Mouse (Mus musculus) megakaryocyte, embryonic 14.5 days (primary cell): Measurements from ENCODE around the gene Cela1. TPM values are rescaled to one million over a fixed set of nuclear protein-coding genes. Genes with fewer than 3 reads are reported as not detected.
A peak's percentile ranks its signal among the peaks of the same experiment; 100 is the strongest.

Experiments used
- H3K27me3 ChIP-seq: replicated peaks from 2 replicates; pipeline ENCODE3; 2012; ENCODE audit warnings: inconsistent platforms
- H3K36me3 ChIP-seq: replicated peaks from 2 replicates; pipeline ENCODE3; 2012; ENCODE audit warnings: low read length, inconsistent platforms, mixed read lengths
- H3K4me1 ChIP-seq: 2 replicates; pipeline ENCODE4 v1.6.1; 2012; ENCODE audit warnings: inconsistent platforms
- H3K4me3 ChIP-seq: replicated peaks from 2 replicates; pipeline ENCODE3; 2012; ENCODE audit warnings: moderate library complexity, mild to moderate bottlenecking, inconsistent platforms
- H3K9me3 ChIP-seq: 2 replicates; pipeline ENCODE4 v1.6.1; 2012; ENCODE audit warnings: inconsistent platforms
- FLI1 ChIP-seq: IDR thresholded peaks from 2 replicates; pipeline ENCODE4 v1.6.1; 2012; ENCODE audit warnings: low read length, inconsistent platforms, mixed read lengths
- GATA1 ChIP-seq: IDR thresholded peaks from 3 replicates; pipeline ENCODE4 v1.6.1; 2012; ENCODE audit warnings: mixed read lengths, low read length, inconsistent platforms, borderline replicate concordance
- polyA plus RNA-seq: library from polyadenylated mRNA; stranded (reverse); fragments of >175 nt; gene quantifications from 2 replicates; pipeline ENCODE4 v1.2.3, GENCODE M21; 2012; ENCODE audit warnings: low replicate concordance; ENCODE audit not compliant: insufficient read depth

The Cela1 gene
- polyA plus RNA-seq, 1 experiment = 12.5 TPM

DNA sequence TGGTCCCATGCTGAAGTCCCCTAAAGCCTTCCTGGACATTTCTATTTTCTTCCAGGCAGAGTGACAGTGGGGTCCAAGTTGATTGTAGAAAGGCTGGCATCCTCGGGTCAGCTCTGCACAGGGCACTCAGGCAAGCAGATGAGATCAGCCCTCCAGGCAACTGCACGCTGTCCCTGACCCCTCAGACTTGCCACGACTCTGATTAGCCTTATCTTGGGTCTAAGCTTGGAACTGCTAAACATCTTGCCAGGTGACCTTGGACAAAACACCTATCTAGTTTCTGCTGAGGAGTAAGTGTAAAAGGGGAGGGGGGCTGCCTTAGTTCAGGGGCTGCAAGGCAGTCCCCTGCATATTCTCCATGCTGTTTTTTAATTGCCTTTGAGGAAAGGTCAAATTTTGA lies 4.3 kb upstream of the Cela1 start:
- Histone ChIP-seq H3K36me3 (peaks cover 37% of the 10 kb centered on the region), H3K27me3 (peaks cover 57% of the 10 kb centered on the region), H3K4me1 (peaks cover 61% of the 10 kb centered on the region), H3K4me3 (no peak overlapping the region), H3K9me3 (no peaks in the 10 kb centered on the region)
- no peak for TF ChIP-seq GATA1
- no peak for TF ChIP-seq FLI1

- H3K9me3 ChIP-seq = no peaks in the 10 kb centered on the region
- TF ChIP-seq GATA1 = no peak
- no peak for TF ChIP-seq FLI1
- peaks cover 14% of the 10 kb centered on the region for H3K27me3 ChIP-seq
- H3K4me1 ChIP-seq = peaks cover 69% of the 10 kb centered on the region
- H3K36me3 ChIP-seq = peaks cover 18% of the 10 kb centered on the region
- peak overlapping the region; percentile 87 for H3K4me3 ChIP-seq
Observed at GRCm38 (mm10) chr15:100686989-100687388, 732 bp downstream of the Cela1 start.

GRCm38 (mm10) chr15:100686434-100686833 lies 1.3 kb downstream of the Cela1 start:
- Histone ChIP-seq H3K4me3 (peak overlapping the region; percentile 88), H3K36me3 (peaks cover 15% of the 10 kb centered on the region), H3K9me3 (no peaks in the 10 kb centered on the region), H3K27me3 (peaks cover 9% of the 10 kb centered on the region), H3K4me1 (peaks cover 71% of the 10 kb centered on the region)
- TF ChIP-seq FLI1 (no peak), GATA1 (no peak)

- H3K4me1 ChIP-seq = peaks cover 76% of the 10 kb centered on the region
- H3K36me3 ChIP-seq = peaks cover 20% of the 10 kb centered on the region
- peaks cover 7% of the 10 kb centered on the region for H3K27me3 ChIP-seq
- TF ChIP-seq FLI1 (no peak), GATA1 (no peak)
- H3K4me3 ChIP-seq = peak overlapping the region; percentile 88
- no peaks in the 10 kb centered on the region for H3K9me3 ChIP-seq
Observed at GRCm38 (mm10) chr15:100685849-100686248, 1.9 kb downstream of the Cela1 start.

- Histone ChIP-seq H3K36me3 (peaks cover 24% of the 10 kb centered on the region), H3K27me3 (peaks cover 7% of the 10 kb centered on the region), H3K9me3 (no peaks in the 10 kb centered on the region), H3K4me3 (peak overlapping the region; percentile 26), H3K4me1 (peaks cover 82% of the 10 kb centered on the region)
- TF ChIP-seq FLI1 (no peak), GATA1 (no peak)
Observed at GRCm38 (mm10) chr15:100685255-100685654, 2.5 kb downstream of the Cela1 start.

DNA sequence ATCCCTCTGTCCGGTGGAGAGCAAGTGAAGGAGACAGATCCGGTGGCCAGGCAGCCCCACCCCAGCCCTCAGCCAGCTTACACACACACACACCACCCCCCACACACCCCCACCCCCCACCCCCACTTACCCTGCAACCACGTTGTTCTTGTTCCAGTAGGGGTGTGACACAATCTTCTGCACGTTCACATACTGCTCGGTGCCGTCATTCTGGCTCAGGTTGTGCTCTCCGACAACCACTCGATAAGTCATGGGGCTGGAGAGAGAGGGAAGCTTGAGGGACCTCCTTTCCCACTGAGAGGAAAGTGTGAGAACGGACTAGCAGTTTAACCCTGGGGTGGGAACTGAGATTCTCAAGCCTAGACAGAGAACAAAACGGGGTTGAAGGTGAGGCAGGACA lies 3.3 kb downstream of the Cela1 start:
- Histone ChIP-seq H3K9me3 (no peaks in the 10 kb centered on the region), H3K4me1 (peaks cover 90% of the 10 kb centered on the region), H3K36me3 (peaks cover 32% of the 10 kb centered on the region), H3K27me3 (peaks cover 7% of the 10 kb centered on the region), H3K4me3 (no peak overlapping the region)
- TF ChIP-seq FLI1 (no peak), GATA1 (no peak)

- peaks cover 92% of the 10 kb centered on the region for H3K4me1 ChIP-seq
- TF ChIP-seq GATA1 (no peak), FLI1 (no peak)
Observed at GRCm38 (mm10) chr15:100683041-100683440, 4.7 kb downstream of the Cela1 start.

GRCm38 (mm10) chr15:100681770-100682169 lies 6.0 kb downstream of the Cela1 start:
- TF ChIP-seq FLI1 (no peak), GATA1 (no peak)
- no peak overlapping the region for H3K4me3 ChIP-seq
- H3K36me3 ChIP-seq = peaks cover 56% of the 10 kb centered on the region
- no peaks in the 10 kb centered on the region for H3K27me3 ChIP-seq
- H3K9me3 ChIP-seq = 0 out of 2 replicates have a peak, but pooled peaks cover 4% of the 10 kb centered on the region
- H3K4me1 ChIP-seq = peaks cover 90% of the 10 kb centered on the region

More at GRCm38 (mm10) chr15:100683041-100683440, 4.7 kb downstream of the Cela1 start:
- peaks cover 46% of the 10 kb centered on the region for H3K36me3 ChIP-seq
- H3K9me3 ChIP-seq = 0 out of 2 replicates have a peak, but pooled peaks cover 4% of the 10 kb centered on the region
- H3K27me3 ChIP-seq = no peaks in the 10 kb centered on the region
- H3K4me3 ChIP-seq = peak overlapping the region; percentile 18

DNA sequence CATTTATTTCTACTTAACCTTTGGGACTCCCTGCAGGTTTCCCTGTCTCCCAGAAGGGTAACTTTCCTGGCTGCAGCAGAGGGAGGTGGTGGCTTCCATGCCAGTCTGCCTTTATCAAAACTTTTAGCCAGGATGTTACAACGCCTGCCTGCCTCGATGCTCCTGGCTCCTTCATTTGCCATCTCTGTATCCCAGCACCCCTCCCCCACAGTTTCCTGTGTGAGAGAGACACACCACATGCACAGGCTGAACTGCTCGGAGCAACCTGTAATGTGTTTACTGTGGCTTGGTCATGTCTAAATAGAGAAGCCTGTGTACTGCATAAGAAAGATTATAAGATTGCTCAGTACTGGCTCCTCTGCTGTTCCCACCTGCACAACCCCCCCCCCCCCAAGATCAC lies 7.3 kb downstream of the Cela1 start:
- H3K4me1 ChIP-seq = peaks cover 89% of the 10 kb centered on the region
- H3K36me3 ChIP-seq = peaks cover 56% of the 10 kb centered on the region
- H3K4me3 ChIP-seq = peak overlapping the region; percentile 73
- 0 out of 2 replicates have a peak, but pooled peaks cover 4% of the 10 kb centered on the region for H3K9me3 ChIP-seq
- no peak for TF ChIP-seq GATA1
- TF ChIP-seq FLI1 = no peak
- no peaks in the 10 kb centered on the region for H3K27me3 ChIP-seq

DNA sequence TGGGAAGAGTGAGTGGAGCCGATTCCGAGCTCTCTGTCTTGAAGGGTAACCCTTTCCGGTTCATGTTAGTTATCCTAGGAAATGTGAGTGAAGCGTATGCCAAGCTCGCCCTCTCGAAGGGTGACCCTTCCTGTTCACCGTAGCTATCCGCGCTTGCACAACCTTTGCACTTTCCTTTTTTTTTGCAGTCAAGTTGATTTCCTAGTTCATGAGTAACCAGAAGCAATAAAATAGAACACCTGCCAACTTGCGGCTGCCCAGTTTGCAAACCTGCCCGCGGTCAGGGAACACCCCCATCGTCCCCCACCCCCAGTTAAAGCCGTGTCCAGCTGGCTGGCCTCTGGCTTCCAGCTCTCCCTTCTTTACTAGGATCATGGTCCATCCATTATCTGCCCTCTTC lies 8.7 kb downstream of the Cela1 start:
- TF ChIP-seq GATA1 = no peak
- Histone ChIP-seq H3K27me3 (no peaks in the 10 kb centered on the region), H3K9me3 (0 out of 2 replicates have a peak, but pooled peaks cover 4% of the 10 kb centered on the region), H3K4me3 (no peak overlapping the region), H3K36me3 (peaks cover 45% of the 10 kb centered on the region), H3K4me1 (peaks cover 89% of the 10 kb centered on the region)

- Histone ChIP-seq H3K27me3 (no peaks in the 10 kb centered on the region), H3K4me1 (peaks cover 93% of the 10 kb centered on the region), H3K4me3 (no peak overlapping the region), H3K36me3 (peaks cover 45% of the 10 kb centered on the region), H3K9me3 (0 out of 2 replicates have a peak, but pooled peaks cover 4% of the 10 kb centered on the region)
- no peak for TF ChIP-seq GATA1
- TF ChIP-seq FLI1 = no peak
Observed at GRCm38 (mm10) chr15:100678581-100678980, 9.1 kb downstream of the Cela1 start.
